Mouse (Mus musculus): ENCODE measurements at regions not wholly inside any gene's neighbourhood (a gene's known extent, or its start where the extent isn't known, plus 50 kb on each side); places are given as distances from the start of the nearest gene placed in this dataset.
A peak's percentile ranks its signal among the peaks of the same experiment; 100 is the strongest.

DNA sequence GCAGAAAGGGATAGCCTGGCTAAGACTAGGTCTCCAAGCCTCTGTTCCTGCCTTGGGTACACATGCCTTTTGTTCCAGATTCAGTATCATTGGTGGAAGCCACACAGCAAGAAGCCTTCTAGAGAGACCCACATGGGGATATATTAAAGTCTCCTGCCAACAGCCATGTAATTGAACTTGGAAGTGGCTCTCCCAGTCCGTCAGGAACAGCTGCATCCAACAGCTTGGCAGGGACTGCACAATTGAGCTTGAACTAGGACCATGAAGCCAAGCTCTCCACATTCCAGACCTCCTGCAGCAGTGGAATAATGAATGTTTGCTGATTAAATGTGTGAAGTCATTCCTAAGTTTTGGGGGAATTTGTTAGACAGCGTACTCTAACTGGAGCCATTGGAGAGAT, 94.5 kb downstream of the Gpr139 start:
- Histone ChIP-seq H3K36me3 (ENCODE audit: control insufficient read depth, insufficient read depth, low read length) (no peaks in the 10 kb centered on the region), H3K27ac (no peak overlapping the region), H3K27me3 (ENCODE audit: control insufficient read depth, insufficient read depth, low read length) (no peaks in the 10 kb centered on the region), H3K9ac (ENCODE audit: low read depth, low read length) (no peak overlapping the region), H3K79me2 (replicated peaks; ENCODE audit: control insufficient read depth, insufficient read depth, low read length) (no peaks in the 10 kb centered on the region), H3K4me1 (ENCODE audit: control insufficient read depth, insufficient read depth, low read length) (no peaks in the 10 kb centered on the region), H3K4me3 (no peak overlapping the region)
- TF ChIP-seq POLR2A (IDR thresholded peaks at IDR 0.05; ENCODE audit: insufficient read depth, low read depth, low read length): no peak
- TF ChIP-seq EP300 (IDR thresholded peaks at IDR 0.05; ENCODE audit: insufficient read depth, low read depth, low read length): no peak
- TF ChIP-seq CTCF (IDR thresholded peaks at IDR 0.05): no peak
- intact Hi-C loops (cut with DNase I): no loop called here
- peak in 1 of 2 experiments; percentile 4 for DNase-seq
- WGBS: 58% methylated on average over 2 of the region's 2 CpGs

DNA sequence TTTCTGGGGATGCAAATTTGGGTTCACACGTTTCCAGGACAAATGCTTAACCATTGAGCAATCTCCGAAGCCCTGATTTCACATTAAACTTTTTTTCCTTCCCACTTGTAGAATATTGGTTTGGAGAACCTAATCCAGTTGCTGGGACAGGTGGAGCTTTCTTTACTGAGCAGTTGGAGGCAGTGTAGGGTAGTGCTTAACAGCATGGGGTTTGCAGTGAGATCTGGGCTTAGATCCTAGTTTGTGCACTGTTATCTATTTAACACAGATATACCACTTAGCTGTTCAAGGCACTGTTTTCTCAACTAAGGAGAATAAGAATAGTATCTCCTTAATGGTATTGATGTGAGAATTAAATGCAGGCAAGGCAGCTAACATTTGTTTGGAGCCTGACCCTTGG, 93.5 kb upstream of the Gprc5b start:
- Histone ChIP-seq H3K36me3 (ENCODE audit: control insufficient read depth, insufficient read depth, low read length) (no peaks in the 10 kb centered on the region), H3K9ac (ENCODE audit: low read depth, low read length) (no peak overlapping the region), H3K79me2 (replicated peaks; ENCODE audit: control insufficient read depth, insufficient read depth, low read length) (no peaks in the 10 kb centered on the region), H3K4me1 (ENCODE audit: control insufficient read depth, insufficient read depth, low read length) (no peaks in the 10 kb centered on the region), H3K27me3 (ENCODE audit: control insufficient read depth, insufficient read depth, low read length) (no peaks in the 10 kb centered on the region), H3K4me3 (no peak overlapping the region), H3K27ac (no peak overlapping the region)
- DNase-seq: no peak
- intact Hi-C loops (cut with DNase I): no loop called here
- TF ChIP-seq POLR2A (IDR thresholded peaks at IDR 0.05; ENCODE audit: insufficient read depth, low read depth, low read length) (no peak), EP300 (IDR thresholded peaks at IDR 0.05; ENCODE audit: insufficient read depth, low read depth, low read length) (no peak), CTCF (IDR thresholded peaks at IDR 0.05) (no peak)
- WGBS: 75% methylated on average over 2 of the region's 2 CpGs

DNA sequence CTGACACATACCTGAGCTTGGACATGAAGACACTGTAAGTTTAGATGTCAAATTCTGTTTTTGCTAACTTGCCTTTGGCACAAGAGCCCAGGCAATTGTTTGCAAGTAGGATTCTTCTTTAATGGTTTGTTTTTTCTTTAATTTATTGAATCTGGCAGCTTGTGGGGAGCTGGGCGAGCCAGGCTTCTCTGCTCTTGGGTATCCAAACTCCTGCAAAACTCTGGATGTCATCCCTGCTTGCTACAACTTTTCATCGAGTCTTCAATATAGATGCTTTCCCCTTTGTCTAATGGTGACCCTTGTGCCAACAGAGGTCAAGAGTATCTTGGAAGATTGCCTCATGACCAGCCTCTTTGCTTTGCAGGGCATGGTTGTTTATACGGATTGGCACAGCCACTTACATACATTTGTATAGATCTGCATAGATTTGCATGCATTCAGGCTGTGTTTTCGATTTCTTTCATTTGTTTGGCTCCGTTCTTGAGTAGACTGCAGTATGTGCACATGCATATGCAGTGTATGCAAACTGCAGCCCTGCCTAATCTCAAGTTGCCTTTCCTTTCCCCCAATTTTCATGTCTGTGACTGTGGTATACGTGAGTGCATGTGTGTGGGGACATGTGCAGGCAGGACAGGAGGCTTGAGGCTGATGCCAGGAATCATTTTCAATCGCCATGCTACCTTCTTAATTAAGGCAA, 92.9 kb upstream of the Gprc5b start:
- no peak for DNase-seq
- Histone ChIP-seq H3K79me2 (replicated peaks; ENCODE audit: control insufficient read depth, insufficient read depth, low read length) (no peaks in the 10 kb centered on the region), H3K4me1 (ENCODE audit: control insufficient read depth, insufficient read depth, low read length) (no peaks in the 10 kb centered on the region), H3K36me3 (ENCODE audit: control insufficient read depth, insufficient read depth, low read length) (no peaks in the 10 kb centered on the region), H3K4me3 (no peak overlapping the region), H3K27me3 (ENCODE audit: control insufficient read depth, insufficient read depth, low read length) (no peaks in the 10 kb centered on the region), H3K27ac (no peak overlapping the region), H3K9ac (ENCODE audit: low read depth, low read length) (no peak overlapping the region)
- no peak for TF ChIP-seq POLR2A (IDR thresholded peaks at IDR 0.05; ENCODE audit: insufficient read depth, low read depth, low read length)
- intact Hi-C loops (cut with DNase I): no loop called here
- 64% methylated on average over 7 of the region's 7 CpGs for WGBS

DNA sequence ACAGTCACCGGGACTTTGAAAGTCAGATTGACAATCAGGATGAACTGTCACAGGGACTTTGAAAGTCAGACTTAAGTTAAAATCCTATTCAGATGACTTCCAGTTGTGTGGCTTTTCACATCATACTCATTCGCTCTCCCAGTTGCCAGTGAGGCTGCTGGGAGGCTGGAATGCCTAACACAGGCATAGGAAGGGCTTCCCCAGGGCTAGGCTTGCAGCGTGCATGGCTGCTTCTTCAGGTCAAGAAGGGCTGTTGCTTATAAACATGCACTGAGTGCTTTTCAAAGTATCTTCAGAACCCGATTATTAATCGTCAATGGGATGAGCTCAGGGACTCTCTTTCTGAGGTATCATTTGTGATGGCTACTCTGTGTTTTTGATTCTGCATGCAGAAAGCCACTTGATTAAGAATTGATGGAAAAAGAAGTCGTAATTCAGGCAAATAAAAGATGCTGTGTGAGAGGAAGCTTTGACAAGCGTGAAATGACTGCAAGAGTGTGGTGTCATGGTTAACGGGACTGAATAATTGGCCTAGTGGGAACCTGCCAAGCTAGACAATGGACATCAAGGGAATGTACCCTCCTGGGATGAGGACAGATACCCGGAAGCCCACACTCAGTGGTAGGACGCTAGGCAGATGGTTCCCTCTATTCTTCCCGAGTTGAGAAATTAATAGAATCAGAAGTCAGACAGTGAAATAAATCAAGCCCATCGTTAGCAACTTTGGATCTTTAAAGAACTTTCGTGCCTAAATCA, 90.9 kb upstream of the Gprc5b start:
- no peak for TF ChIP-seq POLR2A (IDR thresholded peaks at IDR 0.05; ENCODE audit: insufficient read depth, low read depth, low read length)
- no peak for TF ChIP-seq EP300 (IDR thresholded peaks at IDR 0.05; ENCODE audit: insufficient read depth, low read depth, low read length)
- TF ChIP-seq CTCF (IDR thresholded peaks at IDR 0.05): no peak
- H3K27ac ChIP-seq: no peak overlapping the region
- H3K4me3 ChIP-seq: no peak overlapping the region
- H3K9ac ChIP-seq (ENCODE audit: low read depth, low read length): no peak overlapping the region
- 73% methylated on average over 13 of the region's 13 CpGs for WGBS
- H3K27me3 ChIP-seq (ENCODE audit: control insufficient read depth, insufficient read depth, low read length): no peaks in the 10 kb centered on the region
- no peaks in the 10 kb centered on the region for H3K4me1 ChIP-seq (ENCODE audit: control insufficient read depth, insufficient read depth, low read length)
- intact Hi-C loops (cut with DNase I): no loop called here
- H3K36me3 ChIP-seq (ENCODE audit: control insufficient read depth, insufficient read depth, low read length): no peaks in the 10 kb centered on the region
- no peak for DNase-seq
- H3K79me2 ChIP-seq (replicated peaks; ENCODE audit: control insufficient read depth, insufficient read depth, low read length): no peaks in the 10 kb centered on the region

DNA sequence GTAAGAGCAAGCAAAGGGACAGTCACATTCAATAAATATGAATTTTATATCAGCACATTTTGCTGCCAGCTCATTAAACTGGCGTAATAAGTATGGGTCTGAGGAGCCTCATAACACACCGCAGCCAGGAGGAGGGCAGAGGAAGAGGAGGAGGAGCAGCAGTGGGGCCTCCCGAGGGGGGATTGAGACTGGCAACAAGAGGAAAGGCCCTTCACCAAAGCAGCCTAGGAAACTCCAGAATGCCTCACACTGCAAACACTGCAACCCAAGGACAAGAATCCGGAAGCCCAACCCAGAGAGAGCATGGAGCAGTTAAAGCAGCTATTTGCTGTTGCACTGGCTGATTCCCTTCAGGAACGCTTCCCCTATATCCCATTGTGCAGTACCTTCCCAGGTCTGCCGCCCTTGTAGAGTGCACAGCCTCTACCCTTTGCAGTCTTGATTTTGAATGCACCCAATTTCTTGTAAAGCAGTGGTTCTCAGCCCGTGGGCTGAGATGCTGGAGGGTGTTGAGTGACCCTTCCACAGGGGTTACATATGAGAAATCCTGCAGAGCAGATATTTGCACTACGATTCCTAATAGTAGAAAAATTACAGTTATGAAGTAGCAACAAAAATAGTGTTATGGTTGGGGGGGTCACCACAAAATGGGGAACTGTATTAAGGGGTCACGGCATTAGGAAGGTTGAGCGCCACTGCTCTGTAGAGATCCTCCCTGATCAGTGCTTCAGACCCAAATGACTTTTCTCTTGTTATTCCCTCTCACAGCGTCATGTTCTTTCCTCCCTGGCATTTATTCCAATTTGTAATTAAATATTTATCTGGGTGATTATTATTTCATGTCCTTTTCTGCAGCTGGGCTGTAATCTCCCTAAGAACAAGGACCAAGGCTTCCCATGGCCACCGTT, 82.0 kb upstream of the Gprc5b start:
- TF ChIP-seq CTCF (IDR thresholded peaks at IDR 0.05) (no peak), EP300 (IDR thresholded peaks at IDR 0.05; ENCODE audit: insufficient read depth, low read depth, low read length) (no peak), POLR2A (IDR thresholded peaks at IDR 0.05; ENCODE audit: insufficient read depth, low read depth, low read length) (no peak)
- peak in 1 of 2 experiments; percentile 3 for DNase-seq
- H3K79me2 ChIP-seq (replicated peaks; ENCODE audit: control insufficient read depth, insufficient read depth, low read length): no peaks in the 10 kb centered on the region
- no peak overlapping the region for H3K9ac ChIP-seq (ENCODE audit: low read depth, low read length)
- 48% methylated on average over 12 of the region's 12 CpGs for WGBS
- no peaks in the 10 kb centered on the region for H3K27me3 ChIP-seq (ENCODE audit: control insufficient read depth, insufficient read depth, low read length)
- no peaks in the 10 kb centered on the region for H3K36me3 ChIP-seq (ENCODE audit: control insufficient read depth, insufficient read depth, low read length)
- H3K4me1 ChIP-seq (ENCODE audit: control insufficient read depth, insufficient read depth, low read length): no peaks in the 10 kb centered on the region
- H3K4me3 ChIP-seq: no peak overlapping the region
- intact Hi-C loops (cut with DNase I): no loop called here
- H3K27ac ChIP-seq: no peak overlapping the region

Data from heart, adult 2 months (tissue).